In genomic region chr6:4972808-4973207, GRCm38 (mm10) we compare ENCODE assay signal across 8 mouse cellular contexts.
A peak's percentile ranks its signal among the peaks of the same experiment; 100 is the strongest.
DNase-seq lines count a peak whose midpoint lies in the region; ATAC-seq lines count a peak whose summit lies in the region.
"Had no signal": no experiment of that assay in that cellular context is flagged by ENCODE, and none has a peak within 500 bp of the region (broad histone marks: within the 10 kb centered on the region; RNA-seq: fewer than 3 reads in every experiment).

No protein-coding gene starts in this region.

- peak; percentile 45; the same call in 1 of the 2 replicates for ATAC-seq in common myeloid progenitor, adult 5-6 weeks (replicated peaks; ENCODE audit: low read depth, poor library complexity, severe bottlenecking)
- ATAC-seq in megakaryocyte progenitor cell, adult 5-6 weeks (replicated peaks; ENCODE audit: poor library complexity) = peak; percentile 44
- ATAC-seq: activated CD4-positive, CD25-positive, alpha-beta regulatory T cell, adult 4 months had no signal

- intact Hi-C loops in left cerebral cortex, postnatal 4 days (cut with DNase I) = no loop called here

- DNase-seq in left cerebral cortex, postnatal 4 days = peak; percentile 32
- DNase-seq in left cerebral cortex, adult 18-20 months (ENCODE audit: low spot score in 2 of 2) = no peak
- DNase-seq in kidney, adult 9 months = peak; percentile 9
- no peak for DNase-seq in urinary bladder, adult 18-20 months (ENCODE audit: low spot score in 2 of 2)
- DNase-seq in gastrocnemius, adult 18-20 months (ENCODE audit: low spot score) = no peak

Comparison
In these comparisons a context has a peak if more than half of its experiments do, and no peak if none do; other contexts are left out.
1. DNase-seq: peak in left cerebral cortex, postnatal 4 days (single experiment) and kidney, adult 9 months (single experiment); none in left cerebral cortex, adult 18-20 months (0 of 2), urinary bladder, adult 18-20 months (0 of 2) and gastrocnemius, adult 18-20 months (single experiment).